Mouse (Mus musculus) bone marrow macrophage, adult 2 months (primary cell): ENCODE measurements around the gene Eef1a1.

Source experiments
- CTCF ChIP-seq: IDR thresholded peaks from 2 replicates; pipeline ENCODE4 v1.5.1; 2012; ENCODE audit warnings: low read depth, mild to moderate bottlenecking, low read length, moderate library complexity
- POLR2A ChIP-seq: IDR thresholded peaks from 2 replicates; pipeline ENCODE4 v1.6.1; 2012; ENCODE audit warnings: mild to moderate bottlenecking, low read depth, low read length, borderline replicate concordance

DNA sequence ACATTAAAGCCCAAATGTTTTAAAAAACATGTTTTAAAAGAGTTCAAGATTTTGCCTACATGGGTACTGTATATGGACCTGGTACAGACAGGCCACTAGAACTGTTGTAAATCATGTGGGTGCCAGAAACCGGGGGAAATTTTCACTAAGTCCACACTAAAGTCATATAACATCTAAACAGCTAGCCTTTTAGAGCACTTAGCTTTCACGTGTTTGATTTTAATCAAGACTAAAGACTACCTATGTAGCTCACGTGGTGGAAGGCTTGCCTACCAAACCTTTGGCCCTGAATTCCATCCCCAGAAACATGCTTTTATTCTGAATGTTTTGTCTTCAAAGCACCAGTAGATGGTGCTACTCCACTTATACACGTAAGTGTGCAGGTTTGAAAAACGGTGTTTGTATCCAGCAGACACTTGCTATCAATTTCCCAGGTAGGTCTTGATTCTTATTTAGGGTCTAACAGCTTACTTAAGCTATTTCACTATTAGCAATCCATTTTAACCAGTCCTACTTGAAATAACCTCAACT, 11.9 kb downstream of the Eef1a1 start:
- TF ChIP-seq CTCF (no peak), POLR2A (no peak)
